Mouse (Mus musculus): ENCODE data around the gene Exoc4.

GRCm38 (mm10) chr6:33930087-33930945 is 681.4 kb downstream of the Exoc4 start:
- TF ChIP-seq CTCF (IDR thresholded peaks at IDR 0.05; ENCODE audit: low read depth) (no peak), EP300 (optimal IDR thresholded peaks at IDR 0.05) (no peak)
